Mouse (Mus musculus): ENCODE results near the gene Card19.

Card19 gene

DNA sequence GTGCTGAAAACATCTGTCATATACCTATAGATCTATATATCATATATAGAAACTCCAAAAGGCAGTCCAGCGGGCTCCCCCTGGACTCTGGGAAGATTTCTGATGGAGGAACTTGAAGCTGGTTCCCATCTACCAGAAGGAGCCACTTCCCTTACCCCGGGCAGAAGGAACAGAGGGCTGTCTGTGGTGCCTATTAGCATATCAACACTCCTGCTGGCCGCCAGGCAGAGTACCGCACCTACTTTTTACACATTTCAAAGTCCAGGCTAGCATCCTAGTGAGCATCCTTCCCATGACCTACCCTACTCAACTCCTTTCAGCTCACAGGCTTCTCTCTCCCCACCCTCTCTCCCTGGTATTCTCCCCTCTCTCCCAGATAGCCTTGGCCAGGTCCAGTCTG, 9.8 kb upstream of the Card19 start:
- ATAC-seq (ENCODE audit: low TSS enrichment) = no peak

DNA sequence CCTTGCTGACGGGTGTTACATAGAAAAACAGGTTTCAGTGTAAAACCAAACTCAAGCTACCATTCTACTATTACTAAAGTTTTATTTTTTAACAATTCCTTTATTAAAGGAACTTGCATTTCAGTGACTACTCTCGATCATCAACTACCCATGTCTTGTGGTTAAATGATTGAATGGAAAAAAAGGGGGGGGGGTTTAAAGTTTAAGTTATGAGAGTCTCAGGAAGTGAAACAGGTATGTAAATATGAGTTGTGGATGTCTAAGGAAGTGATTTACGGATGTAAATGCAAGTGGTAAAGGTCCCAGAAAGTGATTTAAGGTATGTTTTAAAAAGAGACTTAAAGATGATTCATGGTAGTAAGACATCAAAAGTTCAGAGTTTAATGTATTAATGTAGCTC, 9.3 kb upstream of the Card19 start:
- ATAC-seq (ENCODE audit: low TSS enrichment) = no peak

DNA sequence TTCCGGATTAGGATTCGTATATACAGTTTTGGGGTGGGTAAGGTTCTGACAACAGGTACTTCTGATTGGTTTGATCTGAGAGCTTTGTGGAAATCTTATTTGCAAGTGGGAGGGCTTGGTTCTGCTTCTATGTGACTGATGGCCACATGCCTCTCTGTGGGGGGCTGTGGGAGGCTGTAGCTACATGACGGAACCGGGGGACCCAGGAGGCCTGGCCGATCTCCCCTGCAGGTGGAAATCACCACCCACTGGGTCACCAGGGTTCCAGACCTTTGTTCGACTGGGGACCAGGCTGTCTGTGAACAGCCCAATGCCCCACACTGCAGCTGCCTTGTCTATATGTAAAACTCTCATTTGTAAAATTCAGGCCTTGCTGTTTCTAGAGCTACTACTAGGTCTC, 8.9 kb upstream of the Card19 start:
- ATAC-seq (ENCODE audit: low TSS enrichment) = no peak

DNA sequence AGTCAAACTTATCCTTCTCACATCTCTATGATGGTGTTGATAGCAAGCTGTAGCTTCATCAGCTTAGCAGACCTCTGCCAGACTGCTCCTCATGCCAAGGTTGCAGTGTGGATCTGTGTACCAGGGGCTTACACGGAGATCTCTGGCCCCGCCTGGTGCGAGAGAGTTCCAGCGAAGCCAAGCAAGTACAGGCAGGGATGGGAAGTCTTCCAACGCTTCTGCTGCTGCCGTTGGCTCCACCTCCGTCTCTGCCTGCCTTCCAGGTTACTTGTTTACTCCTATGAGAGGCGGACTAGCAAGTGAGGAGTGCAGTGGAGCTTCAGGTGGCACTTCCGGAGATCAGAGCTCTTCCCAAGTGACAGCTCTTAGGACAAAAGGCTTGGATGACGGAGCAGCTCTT, 8.5 kb upstream of the Card19 start:
- ATAC-seq (ENCODE audit: low TSS enrichment) = peak; percentile 64

DNA sequence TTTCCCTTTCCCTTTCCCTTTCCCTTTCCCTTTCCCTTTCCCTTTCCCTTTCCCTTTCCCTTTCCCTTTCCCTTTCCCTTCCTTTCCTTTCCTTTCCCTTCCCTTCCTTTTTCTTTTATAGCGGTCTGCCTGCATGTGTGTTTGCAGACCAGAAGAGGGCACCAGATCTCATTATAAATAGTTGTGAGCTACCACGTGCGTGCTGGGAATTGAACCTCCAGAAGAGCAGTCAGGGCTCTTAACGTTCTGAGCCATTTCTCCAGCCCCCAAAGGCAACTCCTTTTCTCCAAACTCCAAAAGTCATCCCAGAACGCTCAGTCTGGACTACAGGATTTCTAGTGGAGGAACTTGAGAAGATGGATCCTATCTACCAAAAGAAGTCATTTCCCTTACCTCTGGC, 5.1 kb upstream of the Card19 start:
- ATAC-seq (ENCODE audit: low TSS enrichment) = no peak

DNA sequence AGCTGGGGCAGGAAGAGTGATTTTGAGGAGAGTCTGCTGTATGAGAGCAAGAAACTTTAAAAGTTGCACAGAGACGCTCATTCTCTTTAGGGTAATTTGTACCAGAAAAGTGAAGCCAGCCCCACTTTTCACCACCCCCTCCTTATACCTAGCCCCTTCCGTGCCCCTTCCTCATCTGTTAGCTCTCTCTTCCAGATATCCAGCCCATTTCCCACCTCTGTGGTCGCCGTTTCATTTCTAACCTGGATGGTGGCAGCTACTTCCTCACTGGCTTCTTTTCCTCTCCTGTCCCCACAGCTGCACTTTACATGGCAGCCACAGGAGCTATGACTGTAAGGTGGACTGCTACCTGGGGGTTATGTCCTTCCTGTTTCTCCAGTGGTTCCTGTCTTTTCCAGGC, 3.5 kb upstream of the Card19 start:
- no peak for ATAC-seq (ENCODE audit: low TSS enrichment)

DNA sequence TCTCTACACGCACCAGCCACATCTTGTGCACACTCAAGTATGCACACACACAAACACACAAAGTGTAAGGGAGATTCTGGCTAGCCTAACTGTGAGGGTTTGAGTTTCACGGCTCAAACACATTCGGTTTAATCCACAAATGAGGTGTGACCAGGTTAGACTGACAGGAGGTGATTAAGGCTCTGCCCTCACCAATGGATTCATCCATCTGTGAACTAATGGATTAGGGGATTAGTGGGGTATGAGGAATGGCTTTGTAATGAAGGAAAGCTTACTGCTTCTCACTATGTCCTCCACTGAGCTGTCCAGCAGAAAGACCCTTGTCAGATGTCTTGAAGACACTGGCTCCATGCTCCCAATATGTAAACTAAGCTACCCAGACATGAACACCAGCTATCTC, 2.8 kb upstream of the Card19 start:
- no peak for ATAC-seq (ENCODE audit: low TSS enrichment)

DNA sequence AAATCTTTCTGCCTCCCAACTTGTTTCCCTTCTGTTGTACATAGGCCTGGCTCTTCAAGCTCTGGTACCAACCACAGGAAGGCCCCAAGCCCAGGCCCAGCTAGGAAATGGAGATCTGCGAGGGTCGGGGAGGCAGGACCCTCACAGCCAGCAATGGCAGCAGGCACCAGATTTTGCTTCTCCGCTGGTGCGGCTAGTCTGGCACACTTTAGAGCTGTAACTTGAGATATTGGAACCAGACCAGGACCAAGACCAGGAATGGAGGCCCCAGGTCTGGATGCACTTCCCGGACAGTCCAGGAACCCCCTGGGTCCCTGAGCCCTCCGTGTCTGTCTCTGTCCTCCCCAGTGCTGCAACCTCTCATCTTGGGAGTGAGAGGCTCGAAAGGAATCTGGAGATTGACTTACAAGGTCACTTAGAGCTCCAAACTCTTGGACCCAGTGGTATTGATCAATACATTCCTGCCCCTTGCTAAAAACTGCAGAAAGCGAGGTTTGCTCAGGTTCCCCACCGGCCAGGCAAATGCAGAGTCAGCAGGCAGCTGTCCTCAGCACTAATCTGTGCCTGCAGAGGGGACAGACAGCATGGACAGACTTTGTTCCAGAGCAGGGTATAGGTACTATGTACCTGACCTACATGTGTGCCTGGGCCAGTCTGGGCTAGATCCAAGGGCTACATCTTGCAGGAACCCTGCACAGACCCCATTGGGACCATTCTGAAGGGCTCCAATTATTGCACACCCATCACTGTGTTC, 1.1 kb upstream of the Card19 start:
- ATAC-seq (ENCODE audit: low TSS enrichment) = no peak

DNA sequence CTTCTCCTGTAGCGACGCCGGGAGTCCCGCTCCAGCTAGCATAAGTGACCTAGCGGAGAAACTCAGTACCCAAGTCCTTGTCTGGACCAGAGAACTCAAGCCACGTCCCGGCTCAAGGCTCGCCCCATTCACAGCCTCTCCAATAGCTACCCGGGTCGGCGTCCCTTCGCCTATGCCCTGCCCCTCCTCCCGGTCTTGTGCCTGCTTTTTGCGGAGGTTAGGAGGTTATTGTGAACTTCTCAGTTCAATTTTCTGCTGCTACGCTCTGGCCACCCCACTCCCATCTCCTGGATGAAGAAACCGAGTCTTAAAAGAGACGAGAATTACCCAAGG, 349 bp upstream of the Card19 start:
- ATAC-seq (ENCODE audit: low TSS enrichment) = no peak

DNA sequence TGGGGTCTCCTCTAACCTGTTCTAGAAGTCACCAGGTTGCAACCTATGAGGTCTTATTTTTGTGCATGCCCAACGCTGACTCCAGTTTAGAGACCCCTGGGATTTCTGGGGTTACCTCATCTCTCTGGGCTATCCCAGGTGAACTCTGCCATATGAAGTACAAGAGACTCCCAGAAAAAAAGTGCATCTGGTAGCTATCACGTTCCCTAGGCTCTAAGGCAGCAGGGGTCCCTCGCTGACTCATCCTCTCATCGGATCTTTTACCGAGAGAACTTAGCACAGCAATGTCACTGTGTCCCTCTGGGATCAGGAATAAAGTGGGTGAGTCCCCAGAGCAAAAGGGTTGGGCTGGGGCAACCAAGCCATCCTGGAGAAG, 721 bp downstream of the Card19 start:
- no peak for ATAC-seq (ENCODE audit: low TSS enrichment)

DNA sequence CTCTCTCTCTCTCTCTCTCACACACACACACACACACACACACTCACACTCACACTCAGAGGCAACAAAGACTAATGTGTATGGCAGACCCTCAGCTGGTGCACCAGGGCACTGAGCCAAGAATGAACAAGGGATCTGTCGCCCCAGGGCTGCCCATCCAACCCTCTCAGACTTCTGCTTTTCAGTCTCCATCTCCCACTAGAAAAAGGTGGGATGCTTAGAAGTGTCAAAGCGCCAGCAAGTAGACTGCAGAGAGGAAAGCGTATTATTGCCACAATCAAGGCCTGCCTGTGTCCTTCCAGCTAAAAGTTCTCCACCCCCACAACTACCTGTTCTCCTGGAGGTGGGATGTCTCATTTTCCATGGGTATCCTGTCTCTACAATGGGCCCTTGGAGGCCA, 1.4 kb downstream of the Card19 start:
- no peak for ATAC-seq (ENCODE audit: low TSS enrichment)

DNA sequence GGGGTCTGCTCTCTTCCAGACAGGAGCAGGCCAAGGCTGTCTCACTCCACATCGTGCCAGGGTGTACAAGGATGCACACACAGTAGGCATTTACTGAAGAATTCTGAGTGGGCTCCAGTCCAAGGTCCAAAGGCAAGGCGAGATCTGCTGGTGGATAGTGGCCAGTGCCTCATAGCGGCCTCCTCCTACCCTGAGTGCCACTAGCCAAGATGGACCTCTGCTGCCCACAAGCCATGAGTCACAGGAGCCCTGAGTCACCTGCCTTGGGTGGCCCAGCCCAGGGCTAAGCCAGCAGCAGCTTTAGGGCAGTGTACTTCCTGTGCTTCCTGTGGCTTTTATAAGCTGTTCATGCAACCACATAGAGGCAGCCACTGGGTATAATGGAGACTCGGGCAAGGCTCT, 2.3 kb downstream of the Card19 start:
- ATAC-seq (ENCODE audit: low TSS enrichment) = peak; percentile 20; the same call in 1 of the 2 replicates

DNA sequence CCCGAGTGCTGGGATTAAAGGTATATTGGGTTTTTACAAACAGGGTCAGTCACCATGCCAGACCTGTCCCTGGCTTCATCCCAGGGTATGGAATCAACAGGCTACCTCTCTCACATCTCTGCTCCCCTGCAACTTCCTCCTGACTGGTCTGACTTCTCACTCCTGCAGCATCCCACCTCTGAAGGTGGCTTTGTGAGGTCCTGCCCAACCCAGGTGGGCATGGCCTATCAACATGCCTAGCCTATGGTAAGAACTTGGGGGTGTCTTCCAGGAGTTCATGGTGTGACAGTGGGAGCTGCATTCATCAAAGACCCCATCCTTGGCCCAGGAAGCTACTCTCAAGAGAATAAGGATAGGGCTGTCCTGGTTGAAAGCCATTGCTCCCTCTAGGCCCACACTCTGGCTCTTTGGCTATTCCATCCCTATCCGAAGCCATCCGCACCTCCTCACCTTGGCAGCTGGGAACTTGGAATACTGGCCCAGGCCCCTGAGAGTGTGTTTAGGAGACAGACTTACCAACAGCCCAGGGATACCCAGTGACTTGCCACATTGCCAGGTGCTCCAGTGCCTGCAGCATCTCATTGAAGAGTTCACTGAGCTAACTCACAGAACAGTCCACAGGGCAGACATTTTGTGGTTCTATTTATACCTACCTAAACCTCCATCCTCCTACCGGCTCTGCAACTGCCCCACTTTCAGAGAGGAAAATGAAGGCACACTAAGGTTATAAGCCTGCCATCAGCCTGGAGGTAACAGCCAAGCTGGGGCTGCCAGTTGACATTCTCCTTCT, 2.9 kb downstream of the Card19 start:
- peak; percentile 5; the same call in 1 of the 2 replicates for ATAC-seq (ENCODE audit: low TSS enrichment)

DNA sequence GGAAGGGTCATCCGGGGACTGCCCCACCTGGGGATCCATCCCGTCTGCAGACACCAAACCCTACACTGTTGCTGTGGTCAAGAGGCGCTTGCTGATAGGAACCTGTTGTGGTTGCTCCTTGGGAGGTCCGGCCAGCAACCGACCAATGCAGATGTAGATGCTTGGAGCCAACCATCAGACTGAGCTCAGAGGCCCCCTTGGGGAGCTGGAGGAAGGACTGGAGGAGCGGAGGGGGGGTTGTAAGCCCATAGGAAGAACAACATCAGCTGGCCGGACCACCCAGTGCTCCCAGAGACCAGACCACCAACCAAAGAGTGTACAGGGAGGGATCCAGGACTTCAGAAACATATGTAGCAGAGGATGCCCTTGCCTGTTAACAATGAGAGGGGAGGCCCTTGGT, 6.5 kb downstream of the Card19 start:
- ATAC-seq (ENCODE audit: low TSS enrichment) = no peak

DNA sequence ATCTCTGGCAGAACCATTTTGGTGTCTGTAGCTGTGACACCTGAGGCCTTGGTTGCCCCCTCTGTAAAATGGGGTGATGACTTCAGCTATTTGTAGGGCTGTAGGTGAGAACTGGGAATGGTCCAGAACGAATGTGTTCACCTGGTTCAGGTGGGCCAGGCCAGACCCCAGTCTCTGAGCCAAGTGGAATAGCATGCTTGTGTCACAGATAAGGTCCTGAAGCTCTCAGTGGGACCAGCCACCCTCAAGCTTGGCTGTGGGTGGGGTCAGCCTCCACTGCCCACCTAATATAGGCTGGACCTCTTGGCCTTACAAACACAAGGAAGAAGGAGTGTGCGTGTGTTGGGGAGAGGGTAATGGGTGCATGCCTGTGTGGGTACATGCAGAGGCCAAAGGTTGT, 9.5 kb downstream of the Card19 start:
- ATAC-seq (ENCODE audit: low TSS enrichment) = no peak

DNA sequence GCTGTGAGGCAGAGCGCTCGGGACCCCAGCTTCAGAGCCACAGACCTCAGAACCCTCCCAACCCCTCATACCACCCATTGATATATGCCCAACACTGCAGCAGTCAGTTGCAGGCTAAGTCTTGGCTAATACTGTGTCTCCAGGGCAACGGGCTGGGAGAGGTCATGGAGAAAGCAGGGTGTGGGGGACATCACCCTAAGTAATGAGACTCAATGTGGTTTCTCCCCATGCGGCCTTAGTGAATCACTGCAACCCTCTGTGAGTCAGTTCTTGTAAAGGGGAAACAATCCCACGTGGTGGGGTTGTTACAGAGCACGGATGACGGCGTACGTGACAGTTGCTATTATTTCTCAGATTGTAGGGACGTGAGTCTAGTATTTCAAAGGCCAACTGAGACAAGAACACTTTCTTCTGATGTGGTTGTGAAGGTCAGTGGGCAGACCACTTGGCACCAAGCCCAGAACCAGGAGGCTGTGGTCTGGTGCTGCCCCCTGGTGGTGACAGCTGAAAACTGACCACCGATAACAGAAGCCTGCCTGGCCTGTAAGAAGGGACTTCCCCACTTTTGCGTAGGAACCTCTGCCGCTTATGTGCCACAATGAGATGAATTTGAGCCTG, 10.3 kb downstream of the Card19 start:
- peak; percentile 72 for ATAC-seq (ENCODE audit: low TSS enrichment)

DNA sequence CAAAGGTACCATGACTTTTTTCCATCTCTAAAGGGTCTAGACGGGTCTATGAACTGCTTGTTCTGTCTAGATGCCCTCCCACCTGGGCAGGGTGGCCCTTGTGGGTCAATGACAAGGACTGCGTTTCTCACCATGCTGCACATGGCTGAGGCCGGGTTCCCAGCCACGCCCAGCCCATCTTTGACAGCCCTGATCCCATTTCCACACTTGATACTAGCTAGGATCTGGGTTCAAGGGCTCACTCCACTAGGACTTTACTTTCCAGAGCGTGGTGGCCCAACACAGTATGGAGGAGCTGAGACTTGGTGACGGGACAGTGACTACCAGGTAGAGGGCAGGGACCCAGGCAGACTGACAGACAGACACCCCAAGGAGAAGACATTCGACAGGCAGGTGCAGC, 13.3 kb downstream of the Card19 start:
- no peak for ATAC-seq (ENCODE audit: low TSS enrichment)

DNA sequence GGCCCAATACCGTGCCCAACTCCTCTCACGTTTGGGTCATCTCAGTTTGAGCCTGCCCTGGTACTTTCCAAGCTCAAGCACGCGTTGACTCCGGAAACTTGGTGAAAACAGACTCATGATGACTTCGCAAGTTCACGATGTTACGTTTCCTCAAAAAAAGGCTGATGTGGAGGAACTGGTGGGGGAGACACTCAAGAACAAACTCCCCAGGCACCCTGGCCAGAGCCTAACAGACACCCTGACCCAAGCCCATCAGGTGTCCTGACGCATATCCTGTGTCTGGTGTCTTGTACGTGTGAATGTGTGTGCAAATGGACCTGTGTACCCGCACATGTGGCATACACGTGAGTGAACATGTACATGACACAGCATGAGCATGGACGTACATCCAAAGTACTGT, 15.1 kb downstream of the Card19 start:
- no peak for ATAC-seq (ENCODE audit: low TSS enrichment)

DNA sequence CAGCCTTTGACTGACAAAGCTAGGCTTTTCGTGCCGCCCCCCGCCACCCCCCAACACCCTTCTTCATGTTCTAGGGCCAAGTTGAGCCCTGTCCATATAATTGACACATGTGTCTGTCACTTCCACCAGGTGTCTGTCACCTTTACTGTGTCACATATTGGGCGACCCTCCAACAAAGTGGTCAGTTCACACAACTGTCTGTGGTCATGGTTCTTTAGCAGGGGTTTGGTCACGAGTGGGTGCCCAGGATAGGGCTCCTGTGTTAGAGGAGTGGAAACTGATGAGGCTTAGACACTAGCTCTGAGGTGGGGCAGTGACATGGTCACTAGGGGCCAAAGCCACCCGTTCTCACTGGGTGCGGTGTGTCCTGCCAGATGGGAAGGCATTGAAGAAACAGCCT, 15.9 kb downstream of the Card19 start:
- no peak for ATAC-seq (ENCODE audit: low TSS enrichment)

DNA sequence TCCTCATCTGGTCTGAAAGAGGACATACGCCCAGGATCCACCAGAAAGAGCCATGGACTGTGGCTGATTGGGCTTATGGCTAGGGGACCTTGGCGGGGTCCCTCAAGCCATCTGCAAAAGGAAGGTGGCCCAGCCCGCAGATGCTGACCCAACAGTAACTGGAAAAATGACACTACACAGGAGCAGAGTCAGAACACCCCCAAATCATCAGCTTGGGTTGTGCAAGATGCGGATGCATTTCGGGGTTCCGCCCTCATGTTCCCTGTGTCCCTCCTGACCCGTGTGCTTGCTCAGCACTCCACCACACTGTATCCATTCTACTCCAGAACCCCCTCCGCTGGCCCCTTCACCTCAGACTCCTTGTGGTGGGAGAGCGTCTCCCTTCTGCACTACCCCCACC, 17.1 kb downstream of the Card19 start:
- ATAC-seq (ENCODE audit: low TSS enrichment) = no peak

DNA sequence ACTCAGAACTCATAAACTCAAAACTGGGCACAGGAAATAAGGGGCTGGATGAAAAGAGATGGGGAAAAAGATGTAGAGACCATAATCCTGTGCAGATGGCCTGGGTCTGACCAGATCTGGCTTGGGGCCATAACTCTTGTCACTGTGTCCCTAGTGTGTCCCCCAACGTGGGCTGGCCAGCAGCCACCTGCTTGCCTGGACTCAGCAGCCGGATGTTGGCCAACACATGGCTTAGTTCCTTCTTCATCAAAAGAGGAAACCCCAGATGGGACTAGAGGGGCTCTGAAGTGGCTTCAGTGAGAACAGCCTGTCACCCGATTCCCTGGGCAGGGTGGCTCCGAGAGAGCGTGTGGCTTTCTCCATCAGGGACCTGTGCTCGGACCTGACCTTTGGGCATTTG, 19.1 kb downstream of the Card19 start:
- no peak; the same call in 1 of the 2 replicates for ATAC-seq (ENCODE audit: low TSS enrichment)

DNA sequence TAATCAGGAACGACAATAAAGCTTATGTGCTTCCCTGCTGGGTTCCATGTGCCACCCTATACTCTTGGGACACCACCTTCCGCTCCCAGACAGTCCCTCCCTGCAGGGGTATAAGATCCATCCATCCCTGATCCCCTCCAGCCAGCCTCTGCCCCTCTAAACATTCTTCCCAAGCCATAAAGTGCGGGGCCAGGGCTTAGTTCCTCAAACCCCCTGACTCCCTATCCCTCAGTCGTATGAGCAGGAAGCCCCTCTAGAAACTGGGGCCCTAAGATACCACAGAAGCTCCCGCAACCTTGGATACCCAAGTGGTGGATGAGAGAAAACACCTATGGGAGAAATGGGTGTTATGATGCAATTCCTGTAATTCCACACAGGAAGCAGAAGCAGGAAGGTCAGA, 19.6 kb downstream of the Card19 start:
- ATAC-seq (ENCODE audit: low TSS enrichment) = no peak

DNA sequence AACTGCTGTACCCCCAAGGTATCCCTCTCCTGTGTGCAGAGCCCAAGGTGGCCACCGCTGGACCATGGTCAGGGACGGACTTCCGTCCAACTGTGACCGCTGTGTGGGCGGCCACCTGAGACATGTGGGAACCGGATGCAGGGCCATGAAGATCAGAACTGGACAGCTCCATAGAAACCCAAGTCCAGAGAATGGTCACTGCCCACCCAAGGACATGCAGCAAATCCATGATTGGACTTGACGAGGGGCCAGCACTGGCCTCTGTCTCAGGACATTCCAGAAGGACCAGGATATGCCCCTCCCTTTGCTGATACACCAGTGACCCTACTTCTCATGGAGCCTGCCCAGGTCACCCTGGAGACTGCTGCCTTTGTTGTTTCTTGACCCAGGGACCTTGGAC, 20.2 kb downstream of the Card19 start:
- ATAC-seq (ENCODE audit: low TSS enrichment) = no peak

All from frontal cortex, adult (tissue).